Mouse (Mus musculus) limb, embryonic 14.5 days (tissue): Measurements from ENCODE around the gene Frmd4b. TPM values are rescaled to one million over a fixed set of nuclear protein-coding genes. Genes with fewer than 3 reads are reported as not detected.

Source experiments
- ATAC-seq: fragments of 200-750 bp; cut with Nextera tagmentation; 2 replicates; pipeline ENCODE4 v1.8.0; 2017; ENCODE audit warnings: low read depth, moderate number of reproducible peaks, moderate TSS enrichment; ENCODE audit not compliant: low FRiP score
- DNase-seq: peaks from one replicate; pipeline ENCODE4 v3.0.0-alpha.2; 2015; ENCODE audit warnings: low spot score
- H3K27ac ChIP-seq: fragments of 300-500 bp; sonication (generic); replicated peaks from 2 replicates; pipeline ENCODE4 v1.5.1; 2014; ENCODE audit warnings: low read depth, mild to moderate bottlenecking, low read length, moderate library complexity, mixed read lengths
- H3K27me3 ChIP-seq: fragments of 300-500 bp; sonication (generic); 2 replicates; pipeline ENCODE4 v1.6.1; 2014; ENCODE audit warnings: low read length, mixed read lengths; ENCODE audit not compliant: control insufficient read depth, insufficient read depth
- H3K36me3 ChIP-seq: fragments of 300-500 bp; sonication (generic); 2 replicates; pipeline ENCODE4 v1.6.1; 2014; ENCODE audit warnings: mild to moderate bottlenecking, low read length, moderate library complexity, mixed read lengths; ENCODE audit not compliant: control insufficient read depth, insufficient read depth
- H3K4me1 ChIP-seq: fragments of 300-500 bp; sonication (generic); 2 replicates; pipeline ENCODE4 v1.6.1; 2014; ENCODE audit warnings: antibody characterized with exemption, low read length, mixed read lengths; ENCODE audit not compliant: control insufficient read depth, insufficient read depth
- H3K4me2 ChIP-seq: fragments of 300-500 bp; sonication (generic); replicated peaks from 2 replicates; pipeline ENCODE4 v1.6.1; 2014; ENCODE audit warnings: low read depth, mild to moderate bottlenecking, low read length, moderate library complexity; ENCODE audit not compliant: severe bottlenecking
- H3K4me3 ChIP-seq: fragments of 300-500 bp; sonication (generic); replicated peaks from 2 replicates; pipeline ENCODE4 v1.5.1; 2014; ENCODE audit warnings: low read length
- H3K9ac ChIP-seq: fragments of 300-500 bp; sonication (generic); 2 replicates; pipeline ENCODE4 v1.6.1; 2014; ENCODE audit warnings: mild to moderate bottlenecking, low read depth, low read length, moderate library complexity; ENCODE audit not compliant: severe bottlenecking
- H3K9me3 ChIP-seq: fragments of 300-500 bp; sonication (generic); 2 replicates; pipeline ENCODE4 v1.6.1; 2016; ENCODE audit warnings: low read length; ENCODE audit not compliant: control insufficient read depth
- POLR2A ChIP-seq: fragments of 200-500 bp; IDR thresholded peaks from 2 replicates; pipeline ENCODE4 v1.8.0; 2012; ENCODE audit warnings: inconsistent platforms, mild to moderate bottlenecking, moderate library complexity, borderline replicate concordance; ENCODE audit not compliant: insufficient read depth, insufficient read length; ENCODE audit errors: extremely low read depth
- WGBS: fragments of 180-500 bp; shearing (Covaris S2); extraction: QIAGEN DNeasy Blood & Tissue Kit; methylation state at CpG from one replicate; pipeline ENCODE4 v1.1.7; 2014; 5-methylcytosine and 5-hydroxymethylcytosine counted together
- polyA plus RNA-seq, 2 experiments: library from polyadenylated mRNA; depleted of rRNA in 1 of 2; stranded (reverse) in 1 of 2; unstranded in 1 of 2; fragments of >200 nt; fragmentation: Nextera tagmentation in 1 of 2; extraction: Ambion mirVana in 1 of 2; gene quantifications; 2 replicates each; pipeline versions ENCODE4 v1.2.1 to v1.2.3; 2012 to 2014

Gene Frmd4b
- polyA plus RNA-seq, 2 experiments = 13.9 to 14.1 TPM

DNA sequence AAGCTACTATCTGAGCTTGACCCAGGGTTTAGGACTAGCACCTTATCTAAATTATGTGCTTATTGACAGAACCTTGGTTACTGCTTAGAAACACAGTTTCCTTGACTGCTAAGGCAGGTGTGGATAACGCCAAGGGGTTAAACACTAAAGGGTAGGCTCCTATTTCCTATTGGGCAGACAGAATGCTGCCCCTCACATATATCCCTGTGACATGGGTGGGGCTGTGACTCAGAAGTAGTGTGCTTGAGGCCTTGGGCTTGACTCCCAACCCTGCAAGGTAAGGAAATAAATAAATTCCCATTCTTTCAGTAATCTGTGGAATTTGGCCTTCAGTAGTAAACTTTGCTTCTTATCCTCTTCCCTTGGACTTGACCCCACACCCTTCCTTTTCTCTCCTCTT, 275.7 kb downstream of the Frmd4b start:
- no peak for DNase-seq
- 85% methylated on average over 1 of the region's 1 CpGs for WGBS
- no peak overlapping the region for H3K27ac ChIP-seq
- H3K36me3 ChIP-seq = no peaks in the 10 kb centered on the region
- no peaks in the 10 kb centered on the region for H3K4me1 ChIP-seq
- ATAC-seq = no peak
- TF ChIP-seq POLR2A = no peak
- H3K9me3 ChIP-seq = no peaks in the 10 kb centered on the region
- H3K27me3 ChIP-seq = no peaks in the 10 kb centered on the region
- no peak overlapping the region for H3K4me2 ChIP-seq
- H3K4me3 ChIP-seq = no peak overlapping the region
- no peak overlapping the region for H3K9ac ChIP-seq

DNA sequence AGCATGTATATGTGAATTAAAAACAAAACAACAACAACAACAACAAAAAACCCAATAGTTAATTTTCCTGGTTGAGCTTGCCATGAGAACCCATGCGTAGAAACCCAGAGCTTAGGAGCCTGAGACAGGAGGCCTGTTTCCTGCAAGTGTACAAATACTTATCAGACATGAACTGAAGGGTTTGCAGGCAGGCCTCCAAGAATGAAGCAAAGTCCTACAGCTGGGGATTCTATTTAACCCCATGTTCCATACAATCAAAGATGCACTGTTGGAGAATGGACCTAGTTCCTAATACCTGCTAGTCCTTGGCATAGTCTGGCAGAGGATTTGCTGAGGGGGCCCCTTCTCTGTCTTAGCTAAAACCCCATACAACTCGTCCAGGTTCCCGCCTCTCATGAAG, 276.2 kb downstream of the Frmd4b start:
- no peaks in the 10 kb centered on the region for H3K9me3 ChIP-seq
- no peak for TF ChIP-seq POLR2A
- 81% methylated on average over 3 of the region's 3 CpGs for WGBS
- H3K27ac ChIP-seq = no peak overlapping the region
- no peak overlapping the region for H3K9ac ChIP-seq
- no peaks in the 10 kb centered on the region for H3K4me1 ChIP-seq
- H3K27me3 ChIP-seq = no peaks in the 10 kb centered on the region
- no peaks in the 10 kb centered on the region for H3K36me3 ChIP-seq
- no peak overlapping the region for H3K4me3 ChIP-seq
- H3K4me2 ChIP-seq = no peak overlapping the region
- DNase-seq = no peak
- ATAC-seq = no peak

DNA sequence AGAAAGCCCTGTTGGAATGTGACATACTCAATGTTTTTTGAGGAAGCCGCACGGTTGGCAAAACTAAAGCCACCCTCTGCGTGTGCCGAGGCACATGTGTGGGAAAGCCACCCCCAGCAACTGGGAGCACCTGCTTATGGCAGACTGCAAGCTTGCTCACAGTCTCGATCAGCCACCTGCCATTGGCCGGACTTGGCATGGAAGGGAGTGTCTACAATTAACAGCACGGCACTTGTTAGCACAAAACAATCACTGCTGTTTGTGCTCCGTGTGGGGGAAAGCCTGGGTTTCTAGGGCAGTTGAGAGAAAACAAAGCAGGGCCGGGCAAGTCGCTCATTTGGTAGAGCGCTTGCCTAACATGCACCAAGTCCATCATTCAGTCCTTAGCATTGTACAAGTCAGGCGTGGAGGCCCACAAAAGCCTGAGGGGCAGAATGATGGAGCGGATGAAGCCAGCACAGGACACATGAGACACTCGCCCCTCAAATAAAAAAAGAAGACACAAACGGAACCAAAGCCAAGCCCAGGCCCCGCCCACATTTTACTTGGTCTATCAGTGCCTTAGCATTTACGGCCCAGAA, 277.0 kb downstream of the Frmd4b start:
- no peaks in the 10 kb centered on the region for H3K4me1 ChIP-seq
- no peak overlapping the region for H3K9ac ChIP-seq
- H3K4me2 ChIP-seq = no peak overlapping the region
- no peaks in the 10 kb centered on the region for H3K9me3 ChIP-seq
- 82% methylated on average over 17 of the region's 17 CpGs for WGBS
- no peaks in the 10 kb centered on the region for H3K27me3 ChIP-seq
- DNase-seq = no peak
- H3K36me3 ChIP-seq = no peaks in the 10 kb centered on the region
- no peak for ATAC-seq
- H3K27ac ChIP-seq = no peak overlapping the region
- H3K4me3 ChIP-seq = no peak overlapping the region
- no peak for TF ChIP-seq POLR2A

DNA sequence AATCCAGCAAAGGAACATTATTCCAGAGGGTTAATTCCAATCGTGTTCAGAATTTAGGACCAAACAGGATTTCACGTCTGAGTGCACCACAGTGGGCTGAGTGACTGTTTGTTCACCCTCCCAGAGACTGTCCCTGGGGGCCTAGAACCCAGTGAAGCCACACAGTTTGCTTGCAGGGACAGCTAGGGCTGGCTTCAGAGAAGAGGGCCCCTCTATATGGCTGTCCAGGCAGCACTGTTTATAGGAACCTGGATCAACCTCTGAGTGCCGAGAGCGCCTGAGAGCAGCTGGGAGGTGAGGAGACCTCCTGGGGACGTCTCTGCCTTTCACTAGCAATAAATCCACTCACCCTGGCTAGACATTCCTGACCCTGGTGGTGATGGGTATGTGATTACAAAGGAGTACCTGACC, 278.1 kb downstream of the Frmd4b start:
- ATAC-seq = no peak
- H3K27me3 ChIP-seq = no peaks in the 10 kb centered on the region

DNA sequence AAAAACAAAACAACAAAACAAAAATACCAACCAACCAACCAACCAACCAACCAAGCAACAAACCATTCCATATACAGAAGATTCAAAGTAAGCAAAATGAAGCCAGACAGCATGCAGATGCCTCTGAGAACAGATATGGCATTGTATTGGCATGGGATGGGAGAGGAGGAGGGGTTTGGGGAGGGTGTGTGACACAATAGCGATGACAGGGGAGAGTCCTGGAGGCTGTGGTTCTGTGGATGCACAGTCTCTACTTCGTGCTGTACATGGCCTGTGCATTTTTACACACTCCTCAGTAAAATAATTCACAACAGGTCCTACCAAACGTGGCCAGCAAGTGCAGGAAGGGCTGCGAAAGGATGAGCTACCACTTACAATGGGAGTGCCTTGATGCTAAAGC, 278.5 kb downstream of the Frmd4b start:
- TF ChIP-seq POLR2A = no peak
- ATAC-seq = no peak
- no peaks in the 10 kb centered on the region for H3K36me3 ChIP-seq
- no peaks in the 10 kb centered on the region for H3K9me3 ChIP-seq
- WGBS = 59% methylated on average over 4 of the region's 4 CpGs
- no peak overlapping the region for H3K9ac ChIP-seq
- H3K4me2 ChIP-seq = no peak overlapping the region
- no peak overlapping the region for H3K27ac ChIP-seq
- H3K4me3 ChIP-seq = no peak overlapping the region
- no peaks in the 10 kb centered on the region for H3K27me3 ChIP-seq
- H3K4me1 ChIP-seq = no peaks in the 10 kb centered on the region
- no peak for DNase-seq

More for the DNA sequence above, 278.1 kb downstream of the Frmd4b start:
- TF ChIP-seq POLR2A = no peak
- H3K4me1 ChIP-seq = no peaks in the 10 kb centered on the region
- no peak for DNase-seq
- no peaks in the 10 kb centered on the region for H3K9me3 ChIP-seq
- H3K4me2 ChIP-seq = no peak overlapping the region
- H3K4me3 ChIP-seq = no peak overlapping the region
- no peak overlapping the region for H3K27ac ChIP-seq
- no peak overlapping the region for H3K9ac ChIP-seq
- 30% methylated on average over 5 of the region's 5 CpGs for WGBS
- no peaks in the 10 kb centered on the region for H3K36me3 ChIP-seq

DNA sequence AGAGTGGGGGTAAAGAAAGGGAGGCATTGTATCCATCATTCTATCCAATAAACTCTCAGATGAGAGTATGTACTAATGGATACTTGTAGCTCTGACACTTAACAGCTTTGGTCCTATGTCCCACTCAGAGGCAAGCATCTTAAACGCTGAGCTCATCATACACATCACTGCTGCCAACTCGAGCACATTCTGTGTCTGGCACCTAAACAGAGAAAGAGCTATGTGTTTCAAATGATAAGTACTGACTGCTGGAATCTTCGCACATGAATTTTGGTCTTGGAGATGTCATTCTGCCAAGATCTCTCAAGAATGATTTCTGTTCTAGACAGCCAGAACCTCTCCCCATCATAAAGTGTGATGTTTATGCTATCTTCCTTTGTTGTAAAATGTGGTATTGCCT, 284.0 kb downstream of the Frmd4b start:
- no peak overlapping the region for H3K4me2 ChIP-seq
- no peak overlapping the region for H3K27ac ChIP-seq
- H3K4me3 ChIP-seq = no peak overlapping the region
- ATAC-seq (no peak), DNase-seq (no peak)
- no peaks in the 10 kb centered on the region for H3K9me3 ChIP-seq
- 0 out of 2 replicates have a peak, but pooled peaks cover 3% of the 10 kb centered on the region for H3K4me1 ChIP-seq
- H3K9ac ChIP-seq = no peak overlapping the region
- no peak for TF ChIP-seq POLR2A
- WGBS = 79% methylated on average over 3 of the region's 3 CpGs
- H3K36me3 ChIP-seq = no peaks in the 10 kb centered on the region
- H3K27me3 ChIP-seq = no peaks in the 10 kb centered on the region
